Comparison of ENCODE assay signal across 27 mouse cellular contexts in the genomic region with DNA sequence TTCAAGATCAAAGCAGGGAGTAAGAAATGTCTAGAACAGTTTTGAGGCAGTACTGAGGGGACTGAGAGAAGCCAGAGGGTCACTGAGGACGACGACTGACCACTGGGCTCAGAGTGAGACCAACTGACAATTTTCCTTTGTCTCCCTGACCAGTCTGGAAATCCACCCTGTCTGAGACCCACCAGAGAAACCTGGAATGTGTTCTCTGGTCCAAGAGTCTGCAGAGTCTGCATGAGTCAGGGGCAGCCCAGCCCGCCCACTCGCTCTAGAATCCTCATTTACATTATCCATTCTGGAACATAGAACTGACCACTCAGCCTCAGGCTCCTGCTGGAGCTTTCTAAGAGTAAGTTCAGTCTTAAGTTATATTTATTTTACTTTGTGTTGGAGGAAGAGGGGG.
"Had no signal": no experiment of that assay in that cellular context is flagged by ENCODE, and none has a peak within 500 bp of the region (broad histone marks: within the 10 kb centered on the region; RNA-seq: fewer than 3 reads in every experiment).

No protein-coding gene starts in this region.

- H3K27me3 ChIP-seq: heart, embryonic 15.5 days; hindbrain, embryonic 12.5 days; intestine, embryonic 15.5 days; kidney, embryonic 15.5 days; limb, embryonic 13.5 days; limb, embryonic 15.5 days; liver, embryonic 13.5 days had no signal

- H3K4me1 ChIP-seq: heart, embryonic 15.5 days; kidney, embryonic 15.5 days; limb, embryonic 15.5 days had no signal

- H3K9ac ChIP-seq: heart, embryonic 13.5 days; heart, embryonic 15.5 days; hindbrain, embryonic 12.5 days; hindbrain, embryonic 14.5 days; intestine, embryonic 15.5 days; kidney, embryonic 15.5 days; limb, embryonic 13.5 days; limb, embryonic 15.5 days; liver, embryonic 13.5 days had no signal

- H3K36me3 ChIP-seq: heart, embryonic 13.5 days; heart, embryonic 15.5 days; hindbrain, embryonic 10.5 days; hindbrain, embryonic 12.5 days; intestine, embryonic 15.5 days; kidney, embryonic 15.5 days; limb, embryonic 15.5 days; liver, embryonic 13.5 days had no signal

- H3K27ac ChIP-seq: gastrocnemius, adult 2 months; heart, adult 2 months; heart, embryonic 13.5 days; heart, embryonic 15.5 days; hindbrain, embryonic 10.5 days; hindbrain, embryonic 12.5 days; hindbrain, embryonic 14.5 days; intestine, embryonic 15.5 days; kidney, embryonic 15.5 days; kidney, postnatal 0 days; limb, embryonic 13.5 days; limb, embryonic 15.5 days; liver, embryonic 13.5 days had no signal

- H3K4me3 ChIP-seq: gastrocnemius, adult 2 months; heart, adult 2 months; heart, embryonic 13.5 days; heart, embryonic 15.5 days; hindbrain, embryonic 10.5 days; hindbrain, embryonic 12.5 days; intestine, embryonic 15.5 days; kidney, embryonic 15.5 days; limb, embryonic 13.5 days; limb, embryonic 15.5 days; liver, embryonic 13.5 days had no signal

- H3K9me3 ChIP-seq: heart, embryonic 13.5 days; heart, embryonic 15.5 days; hindbrain, embryonic 10.5 days; hindbrain, embryonic 12.5 days; intestine, embryonic 15.5 days; kidney, embryonic 15.5 days; limb, embryonic 13.5 days; limb, embryonic 15.5 days; liver, embryonic 13.5 days had no signal

- H3K4me2 ChIP-seq: heart, embryonic 11.5 days; heart, embryonic 13.5 days; heart, embryonic 15.5 days; hindbrain, embryonic 12.5 days; hindbrain, embryonic 14.5 days; intestine, embryonic 15.5 days; kidney, embryonic 15.5 days; limb, embryonic 13.5 days; limb, embryonic 15.5 days; liver, embryonic 13.5 days had no signal

- ATAC-seq: hindbrain, embryonic 16.5 days; intestine, embryonic 15.5 days; intestine, postnatal 0 days had no signal

- DNase-seq: gastrocnemius, adult 2 months; gastrocnemius, postnatal 10 days; gastrocnemius, postnatal 25 days; heart, adult 2 months; heart, postnatal 14 days; heart, postnatal 36 days; kidney, adult 2 months; kidney, adult 9 months; kidney, postnatal 14 days; kidney, postnatal 36 days; layer of hippocampus, adult 9-11 months; layer of hippocampus, postnatal 36 days; left cerebral cortex, postnatal 4 days; liver, embryonic 13.5 days had no signal
